In the genomic region with DNA sequence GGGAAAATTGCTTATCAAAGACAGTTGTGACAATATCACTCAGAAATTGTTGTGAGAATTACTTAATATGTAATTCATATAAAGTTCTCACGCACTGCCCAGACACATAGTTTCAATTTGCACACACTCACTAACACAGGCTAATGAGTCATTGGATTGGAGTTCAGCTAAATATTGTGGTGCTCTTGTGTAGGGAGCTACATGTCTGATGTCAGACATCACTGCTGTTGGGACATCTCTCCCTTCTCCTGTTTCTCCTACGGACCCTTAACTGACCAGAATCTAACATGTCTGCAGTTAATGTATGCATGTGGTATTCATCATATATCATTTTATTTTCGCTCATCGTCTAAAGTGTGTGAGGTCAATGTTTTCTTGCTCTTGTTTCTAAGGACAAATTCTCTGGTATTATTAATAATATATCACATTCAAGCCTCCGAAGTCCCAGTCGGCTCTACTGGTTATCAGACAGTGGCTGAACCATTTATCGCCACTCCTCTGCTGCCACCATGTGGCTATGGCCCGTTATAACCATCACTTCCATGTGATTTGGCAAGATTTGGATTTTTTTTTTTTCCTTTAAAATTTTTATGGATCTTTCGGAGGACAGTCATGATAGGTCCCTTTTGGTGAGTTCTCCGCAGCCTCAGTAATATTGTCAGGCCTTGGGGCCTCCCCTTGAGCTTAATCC, we compare ENCODE assay signal across 9 mouse cellular contexts. TPM values are rescaled to one million over a fixed set of nuclear protein-coding genes. Genes with fewer than 3 reads are reported as not detected.
DNase-seq lines count a peak whose midpoint lies in the region.
"Had no signal": no experiment of that assay in that cellular context is flagged by ENCODE, and none has a peak within 500 bp of the region (broad histone marks: within the 10 kb centered on the region; RNA-seq: fewer than 3 reads in every experiment).

No protein-coding gene starts in this region.

- peak overlapping the region; percentile 62 for H3K4me3 ChIP-seq in megakaryocyte, embryonic 14.5 days (replicated peaks)
- H3K4me3 ChIP-seq: liver, embryonic 15.5 days had no signal

- peak; percentile 13 to 70 for DNase-seq in heart, adult 18-20 months
- no peak for DNase-seq in heart, postnatal 25 days (ENCODE audit: low spot score)
- DNase-seq in 3134 (ENCODE audit: extremely low read depth, insufficient read length, low spot score): peak; percentile 18
- DNase-seq in NIH3T3 (ENCODE audit: low read depth): peak; percentile 85
- peak; percentile 38 for DNase-seq in embryo, embryonic 9.5 days (ENCODE audit: extremely low spot score)
- peak; percentile 50 for DNase-seq in layer of hippocampus, adult 11-12 months (ENCODE audit: low spot score)
- DNase-seq in urinary bladder, postnatal 36 days (ENCODE audit: low spot score in 2 of 2): peak; percentile 25 to 34

- H3K9me3 ChIP-seq in megakaryocyte, embryonic 14.5 days: no peaks in the 10 kb centered on the region
- H3K9me3 ChIP-seq: liver, embryonic 15.5 days had no signal

- peaks cover 22% of the 10 kb centered on the region for H3K4me1 ChIP-seq in megakaryocyte, embryonic 14.5 days
- H3K4me1 ChIP-seq: liver, embryonic 15.5 days had no signal

- peaks cover 5% of the 10 kb centered on the region for H3K27me3 ChIP-seq in megakaryocyte, embryonic 14.5 days (replicated peaks)
- H3K27me3 ChIP-seq: liver, embryonic 15.5 days had no signal

- H3K36me3 ChIP-seq in megakaryocyte, embryonic 14.5 days (replicated peaks; ENCODE audit: low read length): no peaks in the 10 kb centered on the region
- H3K36me3 ChIP-seq: liver, embryonic 15.5 days had no signal

- intact Hi-C loops in heart, postnatal 25 days (cut with DNase I): no loop called here

RNA-seq across cellular contexts. Expression of a gene that starts 12.3 kb away (rescaled TPM):
- not detected for total RNA-seq in heart, adult 18-20 months (2021)
- not detected for total RNA-seq in heart, postnatal 25 days (2021)
- polyA plus RNA-seq in megakaryocyte, embryonic 14.5 days (2012; ENCODE audit: insufficient read depth, low replicate concordance): not detected in 2 replicates
- polyA plus RNA-seq: liver, embryonic 15.5 days had no signal

RNA-seq across cellular contexts. Expression of a gene that starts 20.5 kb away (rescaled TPM):
- 10 to 100 TPM; 16.4 to 16.7 TPM for total RNA-seq in heart, adult 18-20 months (2021)
- total RNA-seq in heart, postnatal 25 days (2021): 10 to 100 TPM; 22.4 to 25.9 TPM
- polyA plus RNA-seq in megakaryocyte, embryonic 14.5 days (2012; ENCODE audit: insufficient read depth, low replicate concordance): 12.0 TPM in 1 of 2 replicates, not detected in the other
